Mouse (Mus musculus) neural tube, embryonic 12.5 days (tissue): ENCODE measurements at regions not wholly inside any gene's neighbourhood (a gene's known extent, or its start where the extent isn't known, plus 50 kb on each side); places are given as distances from the start of the nearest gene placed in this dataset.

Source experiments
- ATAC-seq: fragments of 200-750 bp; cut with Nextera tagmentation; 2 replicates; pipeline ENCODE4 v1.8.0; 2017; ENCODE audit warnings: low read depth, mild to moderate bottlenecking, moderate TSS enrichment, moderate library complexity; ENCODE audit not compliant: low FRiP score
- H3K27ac ChIP-seq: fragments of 300-500 bp; sonication (generic); 2 replicates; pipeline ENCODE4 v1.5.1; 2016
- H3K27me3 ChIP-seq: fragments of 300-500 bp; sonication (generic); replicated peaks from 2 replicates; pipeline ENCODE4 v1.6.1; 2016; ENCODE audit warnings: mild to moderate bottlenecking
- H3K36me3 ChIP-seq: fragments of 300-500 bp; sonication (generic); 2 replicates; pipeline ENCODE4 v1.6.1; 2016; ENCODE audit warnings: mild to moderate bottlenecking
- H3K4me1 ChIP-seq: fragments of 300-500 bp; sonication (generic); 2 replicates; pipeline ENCODE4 v1.6.1; 2016
- H3K4me2 ChIP-seq: fragments of 300-500 bp; sonication (generic); replicated peaks from 2 replicates; pipeline ENCODE4 v1.6.1; 2016; ENCODE audit warnings: mild to moderate bottlenecking
- H3K4me3 ChIP-seq: fragments of 300-500 bp; sonication (generic); 2 replicates; pipeline ENCODE4 v1.5.1; 2016
- H3K9ac ChIP-seq: fragments of 300-500 bp; sonication (generic); 2 replicates; pipeline ENCODE4 v1.6.1; 2016; ENCODE audit warnings: mild to moderate bottlenecking
- H3K9me3 ChIP-seq: fragments of 300-500 bp; sonication (generic); 2 replicates; pipeline ENCODE4 v1.6.1; 2016; ENCODE audit warnings: mild to moderate bottlenecking
- WGBS: fragments of 180-500 bp; shearing (Covaris S2); methylation state at CpG from one replicate; pipeline ENCODE4 v1.1.7; 2016; 5-methylcytosine and 5-hydroxymethylcytosine counted together

- H3K4me3 ChIP-seq, result no peak overlapping the region
- no peaks in the 10 kb centered on the region for H3K9me3 ChIP-seq
- H3K9ac ChIP-seq, result no peak overlapping the region
- H3K36me3 ChIP-seq, result no peaks in the 10 kb centered on the region
- no peak overlapping the region for H3K27ac ChIP-seq
- no peak for ATAC-seq
- no peaks in the 10 kb centered on the region for H3K4me1 ChIP-seq
- 83% methylated on average over 2 of the region's 2 CpGs for WGBS
- H3K4me2 ChIP-seq, result no peak overlapping the region
- H3K27me3 ChIP-seq, result no peaks in the 10 kb centered on the region
These were observed 147.7 kb upstream of the Rag2 start for GRCm38 (mm10) chr2:101476862-101477261.

DNA sequence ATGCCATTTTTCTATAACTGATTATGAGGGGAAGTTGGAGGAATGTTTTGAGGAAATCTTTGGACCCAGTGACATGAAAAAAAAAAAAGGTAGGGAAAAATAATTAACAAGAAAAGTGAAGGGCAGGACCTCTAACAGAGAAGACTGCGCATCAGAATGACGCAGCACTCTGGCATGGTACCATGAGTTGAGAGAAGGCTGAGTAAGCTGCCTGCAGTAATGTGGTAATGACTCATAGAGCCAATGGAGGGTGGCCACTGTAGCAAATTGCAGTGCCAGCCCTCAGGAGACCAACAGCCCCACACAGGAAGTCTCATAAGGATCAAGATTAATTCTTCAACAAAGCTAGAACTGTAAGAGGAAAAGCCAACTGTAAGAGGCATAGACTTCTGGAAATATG is 134.3 kb upstream of the Rag2 start:
- Histone ChIP-seq H3K4me3 (no peak overlapping the region), H3K9ac (no peak overlapping the region), H3K9me3 (no peaks in the 10 kb centered on the region), H3K36me3 (no peaks in the 10 kb centered on the region), H3K4me1 (no peaks in the 10 kb centered on the region), H3K4me2 (no peak overlapping the region), H3K27me3 (no peaks in the 10 kb centered on the region), H3K27ac (no peak overlapping the region)
- 92% methylated on average over 2 of the region's 2 CpGs for WGBS
- no peak for ATAC-seq

- 85% methylated on average over 3 of the region's 3 CpGs for WGBS
- Histone ChIP-seq H3K4me2 (no peak overlapping the region), H3K4me1 (no peaks in the 10 kb centered on the region), H3K27ac (no peak overlapping the region), H3K36me3 (no peaks in the 10 kb centered on the region), H3K27me3 (no peaks in the 10 kb centered on the region), H3K4me3 (no peak overlapping the region), H3K9ac (no peak overlapping the region), H3K9me3 (no peaks in the 10 kb centered on the region)
- ATAC-seq, result no peak
These were observed 132.8 kb upstream of the Rag2 start for GRCm38 (mm10) chr2:101491762-101492161.

GRCm38 (mm10) chr2:101508116-101508515 is 116.4 kb upstream of the Rag2 start:
- no peaks in the 10 kb centered on the region for H3K9me3 ChIP-seq
- no peak overlapping the region for H3K9ac ChIP-seq
- H3K4me2 ChIP-seq, result no peak overlapping the region
- no peaks in the 10 kb centered on the region for H3K27me3 ChIP-seq
- H3K4me3 ChIP-seq, result no peak overlapping the region
- H3K36me3 ChIP-seq, result no peaks in the 10 kb centered on the region
- no peak for ATAC-seq
- no peaks in the 10 kb centered on the region for H3K4me1 ChIP-seq
- H3K27ac ChIP-seq, result no peak overlapping the region
